Mouse (Mus musculus) layer of hippocampus, adult 18-20 months (tissue): ENCODE measurements at regions not wholly inside any gene's neighbourhood (a gene's known extent, or its start where the extent isn't known, plus 50 kb on each side); places are given as distances from the start of the nearest gene placed in this dataset.

ENCODE experiments used
- DNase-seq, 2 experiments: peaks; one replicate each; pipeline ENCODE4 v3.0.0; 2022; ENCODE audit warnings: low spot score in 2 of 2

DNA sequence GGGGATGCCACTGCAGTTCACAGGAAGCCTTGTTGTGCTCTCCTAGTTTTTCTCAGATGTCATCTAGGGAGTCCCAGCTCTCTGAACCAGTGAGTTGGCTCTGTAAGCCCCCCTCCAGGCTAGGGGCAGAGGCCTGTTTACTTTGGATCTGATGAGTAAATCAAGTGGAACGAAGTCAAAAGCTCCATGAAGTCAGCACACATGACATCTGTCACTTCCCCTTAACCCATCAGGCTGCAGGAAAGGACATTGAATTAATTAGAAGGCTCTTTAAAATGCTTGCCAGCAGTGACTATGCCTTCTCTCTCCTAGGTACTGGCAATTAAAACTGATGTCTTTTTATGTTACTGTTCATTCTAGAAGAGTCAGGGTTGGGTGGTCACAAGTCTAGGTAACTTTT lies 138.6 kb downstream of the Ackr3 start:
- DNase-seq = no peak

DNA sequence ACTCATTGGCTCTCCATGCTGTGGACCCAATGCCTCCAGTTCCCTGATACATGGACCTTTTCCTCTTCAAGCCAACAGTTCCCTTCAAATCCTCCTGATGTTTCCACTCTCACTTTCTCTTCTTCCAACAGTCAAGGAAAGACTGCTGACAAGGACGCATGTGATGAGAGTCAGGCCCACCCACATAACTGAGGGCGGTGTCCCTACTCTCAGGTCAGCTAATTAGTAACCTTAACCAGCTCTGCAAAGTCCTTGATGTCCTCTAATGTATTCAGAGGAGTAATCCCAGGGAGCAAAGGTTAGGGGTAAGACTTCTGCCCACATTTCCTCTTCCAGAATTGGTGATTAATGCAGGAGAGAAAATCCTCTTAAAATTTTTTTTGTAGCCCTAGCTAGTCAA lies 139.7 kb downstream of the Ackr3 start:
- DNase-seq = no peak

DNA sequence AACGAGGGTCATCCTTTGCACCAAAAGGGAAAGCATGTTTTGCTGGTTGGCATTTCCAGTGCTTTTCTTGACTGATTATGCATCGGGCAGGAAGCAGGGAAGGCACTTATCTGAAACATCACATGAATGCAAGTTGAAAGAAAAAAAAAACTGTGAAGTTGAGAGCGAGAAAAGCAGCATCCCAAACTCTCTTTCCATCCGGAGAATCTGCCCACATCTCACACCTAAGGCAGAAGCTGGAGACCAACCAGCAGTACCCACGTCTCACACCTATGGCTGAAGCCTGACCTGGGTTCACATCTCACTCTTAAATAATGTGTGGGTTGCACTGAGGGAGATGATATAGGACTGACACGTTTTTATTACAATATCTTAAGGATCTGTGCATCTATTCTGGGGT lies 143.3 kb downstream of the Ackr3 start:
- no peak for DNase-seq

DNA sequence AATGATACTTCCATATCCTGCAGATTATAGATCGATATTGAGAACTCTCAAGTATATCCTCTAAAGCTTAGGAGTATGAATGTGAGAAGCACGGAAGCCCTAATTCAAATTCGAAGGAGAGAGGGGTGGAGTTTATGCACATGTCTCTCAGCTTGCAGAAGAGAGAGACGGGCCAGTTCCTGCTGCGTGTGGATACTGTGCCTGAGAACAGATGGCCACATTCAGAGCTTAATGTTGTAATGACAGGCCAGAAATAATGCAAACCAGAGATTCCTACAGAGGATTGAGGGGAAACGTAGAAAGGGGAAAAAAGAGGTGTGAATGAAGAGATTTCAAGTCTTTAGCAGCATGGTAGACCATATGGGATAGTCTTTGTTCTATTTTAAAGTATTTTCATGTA lies 145.8 kb downstream of the Ackr3 start:
- peak; percentile 25 to 57 for DNase-seq

DNA sequence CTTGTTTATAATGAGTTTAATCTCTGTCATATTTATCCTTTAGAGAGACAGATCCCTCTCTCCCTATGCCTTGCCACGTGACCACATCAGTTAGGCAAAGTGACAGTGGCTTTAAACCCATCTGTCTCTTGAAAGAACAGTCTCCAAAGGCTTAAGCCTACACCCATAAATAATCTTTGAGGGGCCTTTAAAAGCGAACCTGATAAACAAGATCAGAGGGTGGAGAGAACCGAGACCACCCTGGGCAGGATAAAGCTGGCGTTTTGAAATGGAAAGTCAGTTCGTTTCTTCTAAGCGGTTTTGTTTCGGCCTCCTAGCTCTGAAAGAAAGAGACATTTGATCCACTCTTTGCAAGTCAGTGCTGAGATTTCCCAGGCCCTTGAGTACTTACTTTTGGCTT lies 149.5 kb downstream of the Ackr3 start:
- DNase-seq = no peak

DNA sequence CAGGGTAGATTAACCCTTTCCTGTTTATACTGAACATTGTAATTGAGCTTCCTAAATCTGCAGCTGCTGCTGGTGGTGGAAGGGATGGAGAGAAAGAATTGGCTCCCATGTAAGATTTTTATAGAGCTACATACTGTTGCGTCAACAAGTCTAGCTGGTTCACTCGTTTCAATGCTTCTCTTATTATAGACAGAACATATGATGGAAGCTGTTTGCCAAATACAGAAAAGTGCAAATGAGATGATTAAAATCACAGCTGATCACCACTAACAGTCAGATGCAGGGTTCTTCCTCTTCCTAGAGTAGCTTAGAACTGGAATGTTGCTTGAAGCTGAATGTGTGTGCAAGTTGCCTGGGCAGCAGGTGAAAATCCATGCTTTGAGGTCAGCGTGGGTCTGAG lies 152.8 kb downstream of the Ackr3 start:
- peak in 1 of 2 experiments; percentile 42 for DNase-seq

DNA sequence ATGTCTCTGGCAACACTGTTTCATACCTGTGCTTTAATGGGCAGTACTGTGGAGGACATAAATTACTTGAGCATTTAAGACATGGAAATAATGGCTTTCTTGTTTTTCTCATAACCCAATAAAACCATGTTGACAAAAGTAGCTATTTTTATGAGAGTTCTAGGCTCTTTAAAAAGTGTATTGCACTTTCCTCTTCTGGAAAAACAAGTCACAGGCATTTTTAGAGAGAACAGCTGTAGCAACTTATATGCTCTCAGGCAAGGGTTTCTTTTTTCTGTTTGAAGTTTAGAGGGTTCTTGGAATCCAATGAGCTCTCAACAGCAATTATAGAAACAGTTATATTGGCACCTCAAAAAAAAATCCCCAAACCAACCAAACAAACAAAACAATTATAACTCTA lies 153.6 kb downstream of the Ackr3 start:
- DNase-seq = no peak

DNA sequence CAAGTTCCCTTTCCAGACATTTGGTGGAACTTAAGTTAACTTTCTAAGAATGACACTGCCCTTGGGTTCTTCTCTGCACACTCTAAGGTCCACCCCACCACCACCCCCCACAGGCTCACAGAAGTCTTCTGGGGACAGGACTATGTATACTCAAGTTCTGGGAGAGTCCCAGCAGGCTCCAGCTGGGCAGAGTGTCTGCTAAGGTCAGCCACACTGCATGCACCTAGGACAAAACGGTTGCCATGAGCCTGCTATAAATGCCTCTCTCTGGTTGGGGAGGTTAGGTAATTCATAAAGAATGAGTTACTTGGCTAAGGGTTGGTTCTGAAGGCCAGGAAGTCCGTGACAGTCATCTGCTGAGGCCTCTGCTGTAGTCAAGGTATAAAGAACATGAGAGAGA lies 155.2 kb downstream of the Ackr3 start:
- DNase-seq = no peak

DNA sequence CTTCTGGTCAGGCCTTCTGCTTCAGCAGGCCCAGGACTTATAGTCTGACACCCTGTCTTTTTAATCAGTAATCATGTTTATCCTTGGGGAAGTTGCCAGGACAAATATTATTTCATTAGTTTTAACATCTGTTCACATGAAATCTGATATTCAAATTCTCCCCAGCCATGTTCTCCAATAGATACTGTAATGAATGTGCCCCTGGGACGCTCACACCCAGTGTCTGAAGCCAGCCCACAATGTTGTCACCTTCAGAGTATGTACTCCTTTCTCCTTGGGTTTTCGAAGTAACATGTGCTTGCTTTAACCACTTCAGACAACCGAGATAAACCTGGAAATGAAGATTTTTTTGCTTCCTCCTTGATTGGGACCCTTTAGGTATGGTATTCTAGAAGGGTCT lies 156.3 kb downstream of the Ackr3 start:
- no peak for DNase-seq

DNA sequence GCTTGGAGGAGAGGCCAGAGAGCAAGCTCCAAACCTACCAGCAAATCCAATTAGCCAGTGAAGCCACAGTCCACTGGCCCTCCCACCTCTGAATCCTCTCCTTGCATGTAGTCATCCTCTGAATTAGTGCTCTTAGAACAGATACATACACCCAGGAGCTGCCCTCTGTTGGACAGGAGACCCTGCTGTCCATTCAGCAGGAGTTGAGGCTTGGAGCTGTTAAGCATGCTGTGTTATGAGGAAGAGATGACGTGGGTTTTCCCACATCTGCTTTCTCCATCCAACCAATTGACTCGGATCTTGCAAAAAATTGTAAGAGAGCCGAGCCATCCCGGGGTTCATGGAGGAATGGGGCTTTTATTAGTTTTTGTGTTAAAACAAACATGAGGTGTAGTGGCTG lies 160.7 kb downstream of the Ackr3 start:
- DNase-seq = no peak

DNA sequence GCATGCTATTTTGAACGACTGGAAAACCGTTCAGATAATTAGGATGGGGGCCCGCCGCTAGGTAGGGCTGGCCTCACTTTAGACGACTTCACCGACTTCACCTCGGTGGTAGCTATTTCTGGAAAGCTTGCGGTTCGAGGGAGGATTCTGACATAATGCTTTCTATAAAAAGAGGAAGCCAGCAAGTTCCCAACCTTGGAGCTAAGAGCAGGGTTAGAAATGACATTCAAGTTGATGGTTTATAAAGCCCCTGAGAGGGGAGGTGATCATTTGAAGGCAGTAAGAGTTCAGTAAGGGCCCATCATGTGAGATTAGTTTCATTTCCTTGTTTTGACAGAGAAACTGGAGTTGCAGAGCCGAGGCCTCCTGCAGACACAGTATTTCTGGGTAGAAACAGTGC lies 164.8 kb downstream of the Ackr3 start:
- no peak for DNase-seq

DNA sequence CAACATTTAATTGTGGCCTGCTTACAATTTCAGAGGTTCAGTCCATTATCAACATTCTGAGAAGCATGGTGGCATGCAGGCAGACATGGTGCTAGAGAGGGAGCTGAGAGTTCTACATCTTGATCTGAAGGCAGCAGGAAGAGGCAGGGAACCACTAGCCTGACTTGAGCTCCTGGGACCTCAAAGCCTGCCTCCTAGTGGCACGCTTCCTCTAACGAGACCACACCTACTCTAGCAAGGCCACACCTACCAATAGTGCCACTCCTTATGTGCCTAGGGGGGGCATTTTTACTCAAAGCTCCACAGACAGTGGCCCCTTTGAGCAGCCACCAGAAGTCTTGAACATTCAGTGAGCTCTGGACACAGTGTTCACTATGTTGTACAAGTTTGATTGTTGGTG lies 165.5 kb downstream of the Ackr3 start:
- no peak for DNase-seq

DNA sequence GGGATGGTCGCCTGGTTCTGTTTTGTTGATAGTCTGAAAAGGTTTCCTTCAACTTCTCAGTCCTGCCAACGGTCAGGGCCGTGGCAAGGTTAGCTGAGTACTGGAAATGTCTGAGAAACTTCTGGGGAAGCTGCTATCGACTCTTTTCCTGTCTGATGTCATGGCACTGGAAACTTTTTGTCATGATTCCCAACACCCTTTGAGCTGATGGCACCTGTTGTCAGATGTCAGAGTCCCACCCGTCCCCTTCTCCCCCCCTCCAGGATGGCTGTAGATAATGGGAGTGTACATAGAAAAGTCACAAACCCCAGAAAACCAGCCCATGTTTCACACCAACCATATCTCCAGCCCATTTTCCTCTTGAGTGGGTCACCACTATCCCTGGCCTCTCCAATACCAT lies 167.0 kb downstream of the Ackr3 start:
- DNase-seq = no peak

DNA sequence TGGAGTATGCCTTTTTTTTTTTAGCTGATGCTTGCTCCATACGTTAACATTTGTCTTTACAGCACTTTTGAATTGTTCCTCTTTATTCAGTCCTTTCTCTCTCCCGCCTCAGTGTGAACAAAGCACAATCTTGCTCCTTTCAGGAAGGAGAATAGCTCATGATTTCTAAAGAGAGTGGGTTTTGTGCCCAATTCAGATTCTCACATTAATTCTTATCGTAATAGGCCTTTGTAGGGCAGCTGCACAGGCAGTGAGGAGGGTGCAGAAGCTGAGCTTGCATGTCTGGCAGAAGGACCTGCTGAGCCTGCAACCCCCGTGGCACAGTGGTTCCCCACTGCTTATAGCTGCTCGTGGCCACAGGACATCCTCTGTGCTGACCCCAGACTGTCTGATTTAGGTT lies 169.2 kb downstream of the Ackr3 start:
- no peak for DNase-seq

DNA sequence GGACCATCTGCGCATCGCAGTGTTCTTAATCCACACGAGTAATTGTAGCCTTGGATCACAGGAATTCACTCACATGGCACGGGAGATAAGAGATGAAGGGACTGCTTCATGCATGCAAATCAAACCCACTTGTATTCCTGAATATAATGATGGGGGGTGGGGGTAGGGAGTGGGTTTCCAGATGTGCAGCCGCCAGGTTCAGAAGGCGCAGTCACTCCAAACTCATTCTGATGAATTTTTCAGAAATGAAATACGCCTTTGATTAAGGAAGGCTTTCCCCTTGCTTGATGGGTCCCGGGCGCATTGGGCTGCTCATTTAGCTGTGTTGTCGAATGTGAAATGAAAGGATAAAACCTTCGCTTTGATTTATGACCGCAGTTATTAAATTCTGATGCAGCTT lies 170.7 kb downstream of the Ackr3 start:
- DNase-seq = no peak

DNA sequence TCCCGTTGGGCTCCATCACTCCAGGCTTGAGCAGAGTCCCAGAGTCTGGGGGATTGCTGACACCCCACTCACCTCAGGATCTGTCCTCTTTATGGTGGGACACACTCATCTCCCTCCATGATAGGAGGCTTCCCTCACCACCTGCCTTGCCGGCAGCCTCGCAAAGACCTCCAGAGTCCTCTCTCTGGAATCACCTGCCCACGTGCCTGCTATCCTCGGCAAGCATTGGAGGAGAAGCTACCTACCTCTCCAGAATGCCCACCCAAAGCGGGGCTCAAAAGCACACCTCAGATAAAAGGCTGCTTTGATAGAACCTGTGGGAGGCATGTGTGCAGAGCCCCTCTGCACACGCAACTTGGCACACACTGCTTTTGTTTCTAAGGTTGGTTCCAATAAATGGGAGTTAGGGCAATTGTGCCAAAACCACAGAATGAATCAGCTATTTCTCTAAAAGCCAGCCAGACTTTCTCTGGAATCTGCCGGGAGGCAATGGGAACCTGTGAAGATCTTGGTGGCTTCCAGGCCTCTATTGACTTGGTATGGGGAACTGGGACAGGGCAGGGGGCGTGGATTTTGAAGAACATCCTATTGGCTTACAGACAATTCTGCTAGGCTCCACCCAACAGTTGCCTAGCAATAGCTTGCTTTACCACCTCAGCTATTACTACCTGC lies 176.4 kb downstream of the Ackr3 start:
- DNase-seq = peak in 1 of 2 experiments; percentile 56

DNA sequence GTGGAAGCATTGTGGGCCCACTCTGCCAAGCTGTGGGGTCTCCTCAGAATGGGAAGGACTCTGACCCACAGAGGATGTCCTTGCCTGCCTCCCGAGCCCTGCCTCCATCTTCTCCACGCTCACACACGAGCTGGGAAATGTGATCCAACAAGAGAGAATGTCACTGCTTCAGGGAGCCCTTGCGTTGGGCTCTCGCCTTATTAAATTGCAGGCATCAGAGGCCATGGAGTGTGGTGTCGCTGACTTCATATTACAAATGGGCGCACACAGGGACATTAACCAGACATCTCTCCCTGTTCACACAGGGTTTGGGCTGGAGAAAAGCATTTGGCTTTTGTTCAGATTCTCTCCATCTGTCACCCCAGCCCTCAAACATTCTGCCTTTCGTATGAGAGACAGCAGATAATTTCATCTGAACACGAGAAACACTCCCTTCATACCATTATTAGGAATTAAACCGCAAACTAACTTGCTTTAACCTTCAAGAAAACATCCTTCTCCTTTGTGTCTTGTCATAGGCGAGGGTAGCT lies 179.2 kb downstream of the Ackr3 start:
- peak; percentile 70 to 86 for DNase-seq

DNA sequence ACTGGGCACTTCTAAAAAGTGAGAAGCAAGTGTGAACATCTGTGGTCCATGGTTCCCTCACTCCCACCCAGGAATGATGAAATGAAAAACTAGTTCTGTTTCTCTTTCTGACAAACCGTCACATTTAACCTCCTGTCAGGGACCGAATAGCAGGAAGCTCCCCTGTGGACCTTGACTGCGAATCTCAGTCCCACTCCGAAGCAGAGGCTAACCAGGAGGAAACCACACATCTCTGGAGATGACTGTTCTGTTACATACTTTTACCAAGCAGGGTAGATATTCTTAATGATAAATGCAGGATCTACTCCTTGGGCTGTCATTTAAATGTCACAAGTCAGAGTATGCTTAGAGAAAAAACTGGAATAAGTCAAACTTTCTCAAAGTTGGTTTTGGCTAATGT lies 181.2 kb downstream of the Ackr3 start:
- DNase-seq = no peak

DNA sequence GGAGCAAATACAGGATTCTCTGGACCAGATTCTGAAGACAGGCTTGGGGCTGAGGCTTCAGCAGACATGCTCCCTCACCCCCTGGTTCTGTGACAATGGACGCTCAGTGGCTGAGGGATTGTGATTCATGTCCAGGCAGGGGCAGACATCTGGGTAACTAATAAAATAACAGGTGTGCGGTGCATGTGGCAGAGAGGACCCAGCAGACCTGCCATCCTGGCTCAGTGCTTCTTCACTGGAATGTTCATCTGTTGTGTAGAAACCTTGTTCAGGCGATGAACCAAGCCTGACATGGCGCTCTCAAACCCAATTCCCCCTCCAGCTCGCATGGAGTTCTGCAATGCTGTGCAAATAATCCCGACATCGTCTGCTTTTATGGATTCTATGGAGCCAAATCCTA lies 183.0 kb downstream of the Ackr3 start:
- DNase-seq = no peak

DNA sequence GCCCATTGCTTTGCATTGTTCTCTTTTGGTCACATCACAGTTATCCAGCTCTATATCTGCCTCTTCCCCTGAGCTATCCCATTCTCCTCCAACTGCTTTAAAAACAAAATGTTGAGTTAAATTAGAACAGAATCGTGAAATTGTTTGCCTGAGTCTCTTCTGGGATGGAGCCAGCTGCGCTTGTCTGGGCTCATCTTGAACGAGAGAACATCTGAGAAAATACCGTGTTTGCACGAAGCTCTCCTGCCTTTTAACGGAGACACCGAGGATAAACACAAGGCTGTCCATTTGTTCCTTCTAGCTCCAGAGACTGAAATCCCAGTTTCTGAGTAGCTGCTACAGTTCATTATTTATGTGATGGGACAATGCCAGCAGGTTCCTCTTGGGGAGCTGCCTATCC lies 186.6 kb downstream of the Ackr3 start:
- no peak for DNase-seq

DNA sequence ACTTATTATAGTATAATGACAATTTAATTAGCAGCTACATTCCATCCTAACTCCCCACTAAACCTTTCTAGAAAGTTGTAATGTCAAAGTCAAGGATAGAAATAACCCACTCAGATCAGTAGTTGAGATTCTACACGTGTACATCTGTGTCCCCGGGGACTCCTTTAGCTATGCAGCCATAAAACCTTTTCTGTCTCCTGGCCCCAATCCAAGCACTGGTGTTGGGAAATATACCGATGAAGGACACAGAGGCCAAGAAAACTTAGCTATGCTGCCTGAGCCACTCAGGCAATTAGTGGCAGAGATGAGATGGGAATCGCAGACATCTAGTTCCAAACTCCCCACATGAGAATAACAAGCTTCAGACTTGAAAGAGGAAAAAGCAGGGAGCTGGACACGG lies 190.1 kb downstream of the Ackr3 start:
- DNase-seq = no peak

DNA sequence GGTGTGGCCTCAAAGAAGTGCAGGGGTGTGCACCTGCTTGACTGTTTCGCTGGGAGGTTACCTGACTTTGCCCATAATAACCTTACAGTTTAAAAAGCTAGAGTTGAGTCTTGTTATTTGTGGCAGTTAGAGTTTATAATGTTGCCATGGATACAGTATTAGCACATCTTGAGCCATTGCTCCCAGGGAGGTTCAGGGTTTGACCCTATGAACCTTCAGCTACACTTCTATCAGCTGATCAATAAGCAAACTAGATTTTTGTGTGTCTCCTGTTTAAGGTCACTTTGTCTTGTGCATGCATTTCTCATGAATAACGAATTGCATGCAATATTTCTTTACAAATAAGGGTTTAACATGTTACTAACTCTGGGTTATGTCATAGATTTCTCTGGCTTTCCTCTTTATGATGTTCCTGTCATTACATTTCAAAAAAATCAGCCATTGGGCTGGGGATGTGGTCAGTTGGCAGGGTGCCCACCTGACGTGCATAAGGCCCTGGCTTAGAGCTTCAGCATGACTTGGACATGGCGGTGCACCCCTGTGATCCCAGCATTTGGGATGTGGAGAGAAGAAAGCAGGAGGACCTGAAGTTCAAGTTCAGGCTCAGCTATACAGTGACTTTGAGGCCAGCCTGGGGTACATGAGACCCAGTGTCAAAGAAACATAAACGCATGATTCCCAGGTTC lies 191.7 kb downstream of the Ackr3 start:
- DNase-seq = no peak

DNA sequence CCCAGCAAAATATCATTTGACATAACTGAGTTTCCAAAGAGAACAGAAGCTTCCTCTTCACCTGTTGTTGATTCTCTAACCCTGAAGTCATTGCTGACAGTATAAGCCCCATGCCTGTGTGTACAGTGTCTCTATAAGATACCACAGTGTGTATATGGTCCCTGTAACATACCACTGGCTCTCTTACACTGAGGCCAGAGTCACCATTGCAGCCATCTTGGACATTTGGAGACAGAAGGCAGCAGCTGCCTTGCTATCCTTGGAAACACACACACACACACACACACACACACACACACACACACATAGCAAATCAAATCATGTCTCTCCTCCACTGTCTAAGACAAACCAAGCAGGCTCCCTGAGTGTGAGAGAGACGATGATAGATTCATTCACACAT lies 192.9 kb downstream of the Ackr3 start:
- no peak for DNase-seq
